Mouse (Mus musculus) heart, embryonic 13.5 days (tissue): ENCODE measurements around the gene Rsph14. TPM values are rescaled to one million over a fixed set of nuclear protein-coding genes. Genes with fewer than 3 reads are reported as not detected.
A peak's percentile ranks its signal among the peaks of the same experiment; 100 is the strongest.

Experiments used
- ATAC-seq: fragments of 200-750 bp; cut with Nextera tagmentation; 2 replicates; pipeline ENCODE4 v1.8.0; 2017; ENCODE audit warnings: moderate TSS enrichment; ENCODE audit not compliant: insufficient number of reproducible peaks, low FRiP score, low TSS enrichment; ENCODE audit errors: extremely low read depth
- H3K27ac ChIP-seq: fragments of 300-500 bp; sonication (generic); replicated peaks from 2 replicates; pipeline ENCODE4 v1.5.1; 2015; ENCODE audit warnings: moderate library complexity, mild to moderate bottlenecking, inconsistent platforms
- H3K27me3 ChIP-seq: fragments of 300-500 bp; sonication (generic); replicated peaks from 2 replicates; pipeline ENCODE4 v1.6.1; 2015; ENCODE audit warnings: mild to moderate bottlenecking, inconsistent platforms
- H3K36me3 ChIP-seq: fragments of 300-500 bp; sonication (generic); 2 replicates; pipeline ENCODE4 v1.6.1; 2015; ENCODE audit warnings: mild to moderate bottlenecking, inconsistent platforms
- H3K4me1 ChIP-seq: fragments of 300-500 bp; sonication (generic); 2 replicates; pipeline ENCODE4 v1.6.1; 2015; ENCODE audit warnings: inconsistent platforms
- H3K4me2 ChIP-seq: fragments of 300-500 bp; sonication (generic); 2 replicates; pipeline ENCODE4 v1.6.1; 2015; ENCODE audit warnings: inconsistent platforms, mild to moderate bottlenecking, moderate library complexity
- H3K4me3 ChIP-seq: fragments of 300-500 bp; sonication (generic); 2 replicates; pipeline ENCODE4 v1.5.1; 2015; ENCODE audit warnings: moderate library complexity, mild to moderate bottlenecking, inconsistent platforms
- H3K9ac ChIP-seq: fragments of 300-500 bp; sonication (generic); 2 replicates; pipeline ENCODE4 v1.6.1; 2015; ENCODE audit warnings: inconsistent platforms, mild to moderate bottlenecking, moderate library complexity
- H3K9me3 ChIP-seq: fragments of 300-500 bp; sonication (generic); 2 replicates; pipeline ENCODE4 v1.6.1; 2016; ENCODE audit warnings: inconsistent platforms
- WGBS: fragments of 180-500 bp; shearing (Covaris S2); methylation state at CpG from one replicate; pipeline ENCODE4 v1.1.7; 2015; ENCODE audit warnings: mixed read lengths; 5-methylcytosine and 5-hydroxymethylcytosine counted together
- polyA plus RNA-seq: library from polyadenylated mRNA; unstranded; fragments of >200 nt; fragmentation: Nextera tagmentation; extraction: Ambion mirVana; gene quantifications from 2 replicates; pipeline ENCODE4 v1.2.1, GENCODE M21; 2015

Rsph14 gene
- polyA plus RNA-seq, 1 experiment from 2014 or later: not detected

GRCm38 (mm10) chr10:74966850-74967451 lies 65.4 kb downstream of the Rsph14 start, which contains the start of gene Gnaz:
Gene Gnaz, plus strand, starts transcription at chr10:74967177.
- H3K27me3 ChIP-seq: peaks cover 73% of the 10 kb centered on the region

GRCm38 (mm10) chr10:74964380-74964779 lies 68.0 kb downstream of the Rsph14 start:
- Histone ChIP-seq H3K4me2 (no peak overlapping the region), H3K4me1 (peaks cover 16% of the 10 kb centered on the region), H3K9me3 (no peaks in the 10 kb centered on the region), H3K27ac (no peak overlapping the region), H3K9ac (no peak overlapping the region), H3K36me3 (no peaks in the 10 kb centered on the region), H3K4me3 (no peak overlapping the region), H3K27me3 (peaks cover 58% of the 10 kb centered on the region)
- 63% methylated on average over 1 of the region's 1 CpGs for WGBS
- ATAC-seq: no peak

More at GRCm38 (mm10) chr10:74966850-74967451, 65.4 kb downstream of the Rsph14 start, which contains the start of gene Gnaz:
- H3K4me3 ChIP-seq: peak within 1 kb of the TSS; percentile 73
- H3K4me2 ChIP-seq: peak within 1 kb of the TSS; percentile 95
- H3K9ac ChIP-seq: peak within 1 kb of the TSS; percentile 80
- no peaks in the 10 kb centered on the region for H3K36me3 ChIP-seq
- ATAC-seq: peak; percentile 89
- no peaks in the 10 kb centered on the region for H3K9me3 ChIP-seq
- H3K27ac ChIP-seq: no peak within 1 kb of the TSS
- peaks cover 16% of the 10 kb centered on the region for H3K4me1 ChIP-seq
- 0% methylated on average over 56 of the region's 83 CpGs for WGBS

- H3K27ac ChIP-seq: no peak overlapping the region
- H3K4me1 ChIP-seq: no peaks in the 10 kb centered on the region
- no peak overlapping the region for H3K9ac ChIP-seq
- WGBS: 57% methylated on average over 9 of the region's 9 CpGs
- H3K27me3 ChIP-seq: peaks cover 23% of the 10 kb centered on the region
- no peaks in the 10 kb centered on the region for H3K36me3 ChIP-seq
- H3K4me3 ChIP-seq: no peak overlapping the region
- no peak overlapping the region for H3K4me2 ChIP-seq
- no peaks in the 10 kb centered on the region for H3K9me3 ChIP-seq
- no peak for ATAC-seq
Observed at GRCm38 (mm10) chr10:74952830-74953443, 79.4 kb downstream of the Rsph14 start.

GRCm38 (mm10) chr10:74940795-74941194 lies 91.6 kb downstream of the Rsph14 start:
- peaks cover 7% of the 10 kb centered on the region; the same call in 1 of the 2 replicates for H3K27me3 ChIP-seq
- no peaks in the 10 kb centered on the region for H3K4me1 ChIP-seq
- H3K4me3 ChIP-seq: no peak overlapping the region
- no peak overlapping the region for H3K27ac ChIP-seq
- no peak for ATAC-seq
- H3K4me2 ChIP-seq: no peak overlapping the region
- WGBS: 74% methylated on average over 1 of the region's 1 CpGs
- H3K36me3 ChIP-seq: no peaks in the 10 kb centered on the region
- H3K9ac ChIP-seq: no peak overlapping the region
- H3K9me3 ChIP-seq: no peaks in the 10 kb centered on the region

GRCm38 (mm10) chr10:74939300-74939699 lies 93.1 kb downstream of the Rsph14 start:
- ATAC-seq: no peak

GRCm38 (mm10) chr10:74938410-74938809 lies 94.0 kb downstream of the Rsph14 start:
- no peak overlapping the region for H3K9ac ChIP-seq
- no peaks in the 10 kb centered on the region for H3K4me1 ChIP-seq
- ATAC-seq: no peak
- no peaks in the 10 kb centered on the region for H3K9me3 ChIP-seq
- no peak overlapping the region for H3K4me3 ChIP-seq
- peaks cover 16% of the 10 kb centered on the region; the same call in 1 of the 2 replicates for H3K27me3 ChIP-seq
- 57% methylated on average over 5 of the region's 5 CpGs for WGBS
- H3K4me2 ChIP-seq: no peak overlapping the region
- no peaks in the 10 kb centered on the region for H3K36me3 ChIP-seq
- H3K27ac ChIP-seq: no peak overlapping the region

More at GRCm38 (mm10) chr10:74939300-74939699, 93.1 kb downstream of the Rsph14 start:
- Histone ChIP-seq H3K36me3 (no peaks in the 10 kb centered on the region), H3K4me3 (no peak overlapping the region), H3K9ac (no peak overlapping the region), H3K27ac (no peak overlapping the region), H3K9me3 (no peaks in the 10 kb centered on the region), H3K4me2 (no peak overlapping the region), H3K27me3 (peaks cover 11% of the 10 kb centered on the region; the same call in 1 of the 2 replicates), H3K4me1 (no peaks in the 10 kb centered on the region)
- WGBS: 60% methylated on average over 3 of the region's 3 CpGs

GRCm38 (mm10) chr10:74937003-74937790 lies 95.2 kb downstream of the Rsph14 start:
- no peak overlapping the region for H3K27ac ChIP-seq
- no peak overlapping the region for H3K4me3 ChIP-seq
- peaks cover 18% of the 10 kb centered on the region; the same call in 1 of the 2 replicates for H3K27me3 ChIP-seq
- H3K36me3 ChIP-seq: no peaks in the 10 kb centered on the region
- H3K9ac ChIP-seq: no peak overlapping the region
- no peaks in the 10 kb centered on the region for H3K9me3 ChIP-seq
- ATAC-seq: no peak
- no peaks in the 10 kb centered on the region for H3K4me1 ChIP-seq
- WGBS: 71% methylated on average over 10 of the region's 10 CpGs
- H3K4me2 ChIP-seq: no peak overlapping the region

- WGBS: 30% methylated on average over 6 of the region's 6 CpGs
- no peaks in the 10 kb centered on the region for H3K9me3 ChIP-seq
Observed at GRCm38 (mm10) chr10:74935016-74935415, 97.4 kb downstream of the Rsph14 start.

GRCm38 (mm10) chr10:74934521-74934920 lies 97.9 kb downstream of the Rsph14 start:
- Histone ChIP-seq H3K9ac (no peak overlapping the region), H3K4me1 (no peaks in the 10 kb centered on the region), H3K4me2 (no peak overlapping the region), H3K36me3 (no peaks in the 10 kb centered on the region), H3K9me3 (no peaks in the 10 kb centered on the region), H3K27ac (no peak overlapping the region), H3K4me3 (no peak overlapping the region), H3K27me3 (peaks cover 21% of the 10 kb centered on the region; the same call in 1 of the 2 replicates)
- ATAC-seq: no peak
- 71% methylated on average over 12 of the region's 12 CpGs for WGBS

More at GRCm38 (mm10) chr10:74935016-74935415, 97.4 kb downstream of the Rsph14 start:
- no peak overlapping the region for H3K4me2 ChIP-seq
- peaks cover 21% of the 10 kb centered on the region; the same call in 1 of the 2 replicates for H3K27me3 ChIP-seq
- ATAC-seq: no peak
- no peak overlapping the region for H3K9ac ChIP-seq
- no peak overlapping the region for H3K27ac ChIP-seq
- no peaks in the 10 kb centered on the region for H3K4me1 ChIP-seq
- H3K4me3 ChIP-seq: no peak overlapping the region
- no peaks in the 10 kb centered on the region for H3K36me3 ChIP-seq

GRCm38 (mm10) chr10:74933548-74934190 lies 98.7 kb downstream of the Rsph14 start:
- Histone ChIP-seq H3K27me3 (peaks cover 21% of the 10 kb centered on the region; the same call in 1 of the 2 replicates), H3K4me1 (no peaks in the 10 kb centered on the region), H3K27ac (no peak overlapping the region), H3K9ac (no peak overlapping the region), H3K36me3 (no peaks in the 10 kb centered on the region), H3K4me3 (no peak overlapping the region), H3K4me2 (no peak overlapping the region), H3K9me3 (no peaks in the 10 kb centered on the region)
- ATAC-seq: no peak
- WGBS: 77% methylated on average over 19 of the region's 19 CpGs

- Histone ChIP-seq H3K27ac (no peak overlapping the region), H3K9me3 (no peaks in the 10 kb centered on the region), H3K9ac (no peak overlapping the region), H3K4me2 (no peak overlapping the region), H3K4me3 (no peak overlapping the region), H3K27me3 (peaks cover 14% of the 10 kb centered on the region; the same call in 1 of the 2 replicates), H3K4me1 (no peaks in the 10 kb centered on the region), H3K36me3 (no peaks in the 10 kb centered on the region)
- ATAC-seq: no peak
- WGBS: 77% methylated on average over 6 of the region's 6 CpGs
Observed at GRCm38 (mm10) chr10:74932487-74932886, 99.9 kb downstream of the Rsph14 start.
